17 mouse cellular contexts compared by ENCODE assay signal in the genomic region with DNA sequence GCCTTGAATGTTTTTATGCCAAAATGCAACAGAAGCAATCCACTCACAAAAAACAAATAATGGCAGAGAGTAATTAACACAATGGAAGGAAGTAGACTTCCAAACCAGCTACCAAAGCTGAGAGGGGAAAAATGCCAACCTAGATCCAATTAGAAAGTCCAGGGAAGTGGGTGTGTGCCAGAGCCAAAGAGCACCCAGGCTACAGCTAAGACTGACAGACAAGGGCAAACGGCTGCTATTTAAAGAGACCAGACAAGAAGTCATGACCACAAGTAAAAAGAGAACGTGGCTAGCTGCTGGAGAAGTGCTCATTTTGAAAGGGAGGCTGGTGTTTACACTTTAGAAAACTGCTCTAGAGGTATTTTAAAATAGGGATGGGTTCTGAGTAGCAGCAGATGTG. TPM values are rescaled to one million over a fixed set of nuclear protein-coding genes. Genes with fewer than 3 reads are reported as not detected.
DNase-seq lines count a peak whose midpoint lies in the region; ATAC-seq and TF ChIP-seq lines count a peak whose summit lies in the region.
"Had no signal": no experiment of that assay in that cellular context is flagged by ENCODE, and none has a peak within 500 bp of the region (broad histone marks: within the 10 kb centered on the region; RNA-seq: fewer than 3 reads in every experiment).

No protein-coding gene starts in this region.

- H3K4me1 ChIP-seq in lung, adult 2 months (ENCODE audit: control insufficient read depth, insufficient read depth, low read length): peaks cover 9% of the 10 kb centered on the region
- H3K4me1 ChIP-seq in ES-Bruce4 (ENCODE audit: control insufficient read depth, insufficient read depth, low read length): peaks cover 10% of the 10 kb centered on the region
- no peaks in the 10 kb centered on the region for H3K4me1 ChIP-seq in embryonic facial prominence, embryonic 15.5 days
- H3K4me1 ChIP-seq: embryonic facial prominence, embryonic 12.5 days; limb, embryonic 15.5 days had no signal

- H3K9me3 ChIP-seq in ES-Bruce4 (replicated peaks; ENCODE audit: control insufficient read depth, insufficient read depth, low read length, poor library complexity, severe bottlenecking): no peaks in the 10 kb centered on the region
- H3K9me3 ChIP-seq in embryonic facial prominence, embryonic 15.5 days (replicated peaks): no peaks in the 10 kb centered on the region
- H3K9me3 ChIP-seq: forebrain, embryonic 13.5 days; limb, embryonic 15.5 days had no signal

- no peak overlapping the region for H3K4me3 ChIP-seq in lung, adult 2 months (replicated peaks; ENCODE audit: extremely low read depth, low read depth, low read length)
- no peak overlapping the region for H3K4me3 ChIP-seq in ES-Bruce4 (ENCODE audit: low read depth, low read length)
- no peak overlapping the region for H3K4me3 ChIP-seq in embryonic facial prominence, embryonic 15.5 days (replicated peaks)
- H3K4me3 ChIP-seq: embryonic facial prominence, embryonic 12.5 days; forebrain, embryonic 13.5 days; limb, embryonic 15.5 days had no signal

- TF ChIP-seq CTCF in lung, adult 2 months (IDR thresholded peaks at IDR 0.05; ENCODE audit: insufficient read depth, low read length): no peak
- no peak for TF ChIP-seq CTCF in ES-Bruce4 (IDR thresholded peaks at IDR 0.05; ENCODE audit: low read depth, low read length)

- TF ChIP-seq POLR2A in lung, adult 2 months (IDR thresholded peaks at IDR 0.05; ENCODE audit: borderline replicate concordance, extremely low read depth, low read depth, low read length): no peak
- no peak for TF ChIP-seq POLR2A in ES-Bruce4 (IDR thresholded peaks at IDR 0.05; ENCODE audit: insufficient read depth, low read length)

- peak; percentile 57 to 73 for DNase-seq in heart, adult 18-20 months
- DNase-seq in heart, postnatal 25 days (ENCODE audit: low spot score): no peak
- peak; percentile 14 for DNase-seq in lung, postnatal 10 days
- DNase-seq in lung, adult 2 months: no peak
- no peak for DNase-seq in thymus, postnatal 0 days (ENCODE audit: low spot score)
- DNase-seq in ovary, postnatal 14 days (ENCODE audit: low spot score): no peak
- DNase-seq: cerebellum, adult 9-10 months; gastrocnemius, postnatal 25 days; kidney, postnatal 10 days; lung, postnatal 14 days; thymus, postnatal 4 days had no signal

- peaks cover 15% of the 10 kb centered on the region for H3K36me3 ChIP-seq in ES-Bruce4 (ENCODE audit: control insufficient read depth, insufficient read depth, low read length, poor library complexity, severe bottlenecking)
- no peaks in the 10 kb centered on the region for H3K36me3 ChIP-seq in embryonic facial prominence, embryonic 15.5 days
- H3K36me3 ChIP-seq: embryonic facial prominence, embryonic 12.5 days; limb, embryonic 15.5 days had no signal

- ATAC-seq in embryonic facial prominence, embryonic 15.5 days (ENCODE audit: insufficient number of reproducible peaks, low FRiP score, low TSS enrichment, low read depth): peak; percentile 39; the same call in 1 of the 2 replicates
- ATAC-seq: forebrain, embryonic 13.5 days; midbrain, embryonic 16.5 days had no signal

- peak overlapping the region; percentile 43 for H3K9ac ChIP-seq in ES-Bruce4 (ENCODE audit: low read depth, poor library complexity, severe bottlenecking)
- H3K9ac ChIP-seq in embryonic facial prominence, embryonic 15.5 days: no peak overlapping the region
- H3K9ac ChIP-seq: embryonic facial prominence, embryonic 12.5 days; forebrain, embryonic 13.5 days; limb, embryonic 15.5 days had no signal

- H3K4me2 ChIP-seq in embryonic facial prominence, embryonic 15.5 days (replicated peaks): no peak overlapping the region
- H3K4me2 ChIP-seq: embryonic facial prominence, embryonic 12.5 days; forebrain, embryonic 13.5 days; limb, embryonic 15.5 days had no signal

- intact Hi-C loops in heart, postnatal 25 days (cut with DNase I): no loop called here

- WGBS in lung, adult 2 months: 8% methylated on average over 2 of the region's 2 CpGs
- WGBS in embryonic facial prominence, embryonic 15.5 days: 45% methylated on average over 2 of the region's 2 CpGs

- H3K27ac ChIP-seq in ES-Bruce4 (ENCODE audit: insufficient read depth, low read length): peak overlapping the region; percentile 93
- H3K27ac ChIP-seq in embryonic facial prominence, embryonic 15.5 days (replicated peaks): no peak overlapping the region
- H3K27ac ChIP-seq: embryonic facial prominence, embryonic 12.5 days; forebrain, embryonic 13.5 days; limb, embryonic 15.5 days had no signal

- no peak for TF ChIP-seq EP300 in ES-Bruce4 (IDR thresholded peaks at IDR 0.05; ENCODE audit: insufficient read depth, low read depth, low read length)

- no peaks in the 10 kb centered on the region for H3K27me3 ChIP-seq in ES-Bruce4 (ENCODE audit: control insufficient read depth, insufficient read depth, low read length, poor library complexity, severe bottlenecking)
- H3K27me3 ChIP-seq in embryonic facial prominence, embryonic 15.5 days: no peaks in the 10 kb centered on the region
- H3K27me3 ChIP-seq: embryonic facial prominence, embryonic 12.5 days; forebrain, embryonic 13.5 days; limb, embryonic 15.5 days had no signal

RNA-seq across cellular contexts. Expression of gene Jam2, which starts 9.4 kb away (rescaled TPM):
- 10 to 100 TPM; 85.1 to 92.0 TPM for total RNA-seq in heart, adult 18-20 months (2021)
- 10 to 100 TPM; 63.5 to 66.0 TPM for total RNA-seq in heart, postnatal 25 days (2021)
- polyA plus RNA-seq in lung, adult 2 months (2012; rRNA removed): 13.4 and 16.6 TPM in 2 replicates
- polyA plus RNA-seq in ES-Bruce4 (2011; ENCODE audit: insufficient read depth, insufficient read length, low read depth, missing spikeins): 43.5 and 52.7 TPM in 2 replicates
- polyA plus RNA-seq in embryonic facial prominence, embryonic 15.5 days (2015; fragmentation: Nextera tagmentation; extraction: Ambion mirVana): 12.6 and 14.6 TPM in 2 replicates
- polyA plus RNA-seq in thymus, postnatal 0 days (2015; fragmentation: Nextera tagmentation; extraction: Ambion mirVana): 2.7 and 4.0 TPM in 2 replicates

RNA-seq across cellular contexts. Expression of gene Mrpl39, which starts 47.7 kb away (rescaled TPM):
- total RNA-seq in heart, adult 18-20 months (2021): 10 to 100 TPM; 40.3 to 42.9 TPM
- total RNA-seq in heart, postnatal 25 days (2021): 10 to 100 TPM; 34.3 to 38.8 TPM
- 8.6 and 12.0 TPM in 2 replicates for polyA plus RNA-seq in lung, adult 2 months (2012; rRNA removed)
- polyA plus RNA-seq in ES-Bruce4 (2011; ENCODE audit: insufficient read depth, insufficient read length, low read depth, missing spikeins): 50.1 and 53.2 TPM in 2 replicates
- 41.6 and 43.1 TPM in 2 replicates for polyA plus RNA-seq in embryonic facial prominence, embryonic 15.5 days (2015; fragmentation: Nextera tagmentation; extraction: Ambion mirVana)
- polyA plus RNA-seq in thymus, postnatal 0 days (2015; fragmentation: Nextera tagmentation; extraction: Ambion mirVana): 46.2 and 57.5 TPM in 2 replicates

RNA-seq across cellular contexts. Expression of gene Gabpa, which starts 51.4 kb away (rescaled TPM):
- total RNA-seq in heart, adult 18-20 months (2021): 10 to 100 TPM; 43.4 to 44.6 TPM
- total RNA-seq in heart, postnatal 25 days (2021): 10 to 100 TPM; 38.5 to 43.0 TPM
- 5.2 and 10.7 TPM in 2 replicates for polyA plus RNA-seq in lung, adult 2 months (2012; rRNA removed)
- polyA plus RNA-seq in ES-Bruce4 (2011; ENCODE audit: insufficient read depth, insufficient read length, low read depth, missing spikeins): 116 and 127 TPM in 2 replicates
- polyA plus RNA-seq in embryonic facial prominence, embryonic 15.5 days (2015; fragmentation: Nextera tagmentation; extraction: Ambion mirVana): 30.1 and 31.7 TPM in 2 replicates
- polyA plus RNA-seq in thymus, postnatal 0 days (2015; fragmentation: Nextera tagmentation; extraction: Ambion mirVana): 28.4 and 29.8 TPM in 2 replicates

RNA-seq across cellular contexts. Expression of gene Atp5j, which starts 52.1 kb away (rescaled TPM):
- 1,000 to 10,000 TPM; 1,761 to 1,766 TPM for total RNA-seq in heart, adult 18-20 months (2021)
- 1,000 to 10,000 TPM; 1,789 to 1,861 TPM for total RNA-seq in heart, postnatal 25 days (2021)
- 117 and 167 TPM in 2 replicates for polyA plus RNA-seq in lung, adult 2 months (2012; rRNA removed)
- 402 and 421 TPM in 2 replicates for polyA plus RNA-seq in ES-Bruce4 (2011; ENCODE audit: insufficient read depth, insufficient read length, low read depth, missing spikeins)
- 768 and 787 TPM in 2 replicates for polyA plus RNA-seq in embryonic facial prominence, embryonic 15.5 days (2015; fragmentation: Nextera tagmentation; extraction: Ambion mirVana)
- 975 and 1,055 TPM in 2 replicates for polyA plus RNA-seq in thymus, postnatal 0 days (2015; fragmentation: Nextera tagmentation; extraction: Ambion mirVana)

Comparison
In these comparisons a context has a peak if more than half of its experiments do, and no peak if none do; other contexts are left out.
1. DNase-seq: peak in heart, adult 18-20 months (2 of 2) and lung, postnatal 10 days (single experiment); none in heart, postnatal 25 days (single experiment), lung, adult 2 months (single experiment), thymus, postnatal 0 days (single experiment) and ovary, postnatal 14 days (single experiment).